Mouse (Mus musculus) myocyte (in vitro differentiated cells): ENCODE results near the gene Pitpnb.

Source experiments
- CEBPB ChIP-seq: IDR thresholded peaks from 2 replicates; pipeline ENCODE4 v1.6.1; 2011; ENCODE audit warnings: mild to moderate bottlenecking, moderate library complexity; ENCODE audit not compliant: poor library complexity, insufficient read depth, severe bottlenecking
- E2F4 ChIP-seq: IDR thresholded peaks from one replicate; pipeline ENCODE4 v1.6.1; 2011; ENCODE audit warnings: mild to moderate bottlenecking, control low read depth, moderate library complexity; ENCODE audit not compliant: insufficient read depth
- MAX ChIP-seq: IDR thresholded peaks from one replicate; pipeline ENCODE4 v1.6.1; 2011; ENCODE audit warnings: low read depth, mild to moderate bottlenecking, control low read depth
- MYOD1 ChIP-seq, 3 experiments: IDR thresholded peaks; one replicate each; pipeline ENCODE4 v1.6.1; 2011; ENCODE audit warnings: control low read depth in 2 of 3, low read depth in 2 of 3, mild to moderate bottlenecking in 2 of 3, moderate library complexity in 1 of 3; ENCODE audit not compliant: insufficient read length in 2 of 3, control insufficient read depth in 1 of 3
- POLR2A ChIP-seq: IDR thresholded peaks from one replicate; pipeline ENCODE4 v1.6.1; 2011; ENCODE audit warnings: low read depth, mild to moderate bottlenecking, control low read depth, moderate library complexity; ENCODE audit not compliant: insufficient read length
- POLR2AphosphoS2 ChIP-seq: IDR thresholded peaks from one replicate; pipeline ENCODE4 v1.6.1; 2011; ENCODE audit warnings: low read depth, control low read depth; ENCODE audit not compliant: insufficient read length
- SRF ChIP-seq: IDR thresholded peaks from one replicate; pipeline ENCODE4 v1.6.1; 2011; ENCODE audit warnings: low read depth; ENCODE audit not compliant: control insufficient read depth, insufficient read length
- TCF12 ChIP-seq: IDR thresholded peaks from one replicate; pipeline ENCODE4 v1.6.1; 2011; ENCODE audit warnings: mild to moderate bottlenecking, control low read depth; ENCODE audit not compliant: poor library complexity, insufficient read depth, severe bottlenecking
- TCF3 ChIP-seq: IDR thresholded peaks from one replicate; pipeline ENCODE4 v1.6.1; 2011; ENCODE audit warnings: low read depth, control low read depth; ENCODE audit not compliant: insufficient read length
- USF1 ChIP-seq: IDR thresholded peaks from one replicate; pipeline ENCODE4 v1.6.1; 2011; ENCODE audit warnings: low read depth, mild to moderate bottlenecking, control low read depth, moderate library complexity

GRCm38 (mm10) chr5:111361846-111362245 lies 31.3 kb downstream of the Pitpnb start:
- no peak for TF ChIP-seq TCF3
- TF ChIP-seq POLR2AphosphoS2 = no peak
- no peak for TF ChIP-seq POLR2A
- TF ChIP-seq TCF12 = no peak
- TF ChIP-seq USF1 = no peak
- TF ChIP-seq SRF = no peak
- no peak for TF ChIP-seq MAX
- TF ChIP-seq E2F4 = no peak
- TF ChIP-seq MYOD1 (IDR thresholded peaks at IDR 0.05; ENCODE audit: control insufficient read depth in 1 of 3, insufficient read length in 2 of 3, low read depth in 2 of 3) = no peak
- no peak for TF ChIP-seq CEBPB
